Mouse (Mus musculus): ENCODE measurements around the gene F11r. TPM values are rescaled to one million over a fixed set of nuclear protein-coding genes. Genes with fewer than 3 reads are reported as not detected.

Gene F11r
- polyA plus RNA-seq, 1 experiment from 2014 or later = 34.2 TPM

GRCm38 (mm10) chr1:171513760-171514159 is 76.4 kb downstream of the F11r start:
- WGBS (ENCODE audit: insufficient replicate concordance) = 77% methylated on average over 1 of the region's 1 CpGs
- Histone ChIP-seq H3K36me3 (ENCODE audit: control insufficient read depth, insufficient read depth) (no peaks in the 10 kb centered on the region), H3K4me1 (ENCODE audit: control insufficient read depth, low read depth, low read length) (no peaks in the 10 kb centered on the region), H3K9me3 (replicated peaks; ENCODE audit: control insufficient read depth, low read length) (no peaks in the 10 kb centered on the region), H3K9ac (ENCODE audit: low read depth, low read length) (no peak overlapping the region), H3K27ac (ENCODE audit: low read length) (no peak overlapping the region), H3K4me3 (ENCODE audit: low read depth, low read length) (no peak overlapping the region), H3K27me3 (ENCODE audit: control insufficient read depth, insufficient read depth, low read depth, low read length) (no peaks in the 10 kb centered on the region), H3K4me2 (ENCODE audit: low read depth, low read length) (no peak overlapping the region)
- no peak for ATAC-seq (ENCODE audit: low read depth)

Other genes with a start within 250 kb of the F11r start
- gene Pcp4l1, start 241.3 kb upstream of the F11r start, polyA plus RNA-seq (2015; fragmentation: Nextera tagmentation; extraction: Ambion mirVana) = 2.5 and 2.6 TPM in 2 replicates
- gene Nr1i3, start 223.6 kb upstream of the F11r start, polyA plus RNA-seq (2015; fragmentation: Nextera tagmentation; extraction: Ambion mirVana) = 2.2 and 2.4 TPM in 2 replicates
- gene Tomm40l, start 215.0 kb upstream of the F11r start, polyA plus RNA-seq (2015; fragmentation: Nextera tagmentation; extraction: Ambion mirVana) = 11.8 and 14.9 TPM in 2 replicates
- gene Apoa2, start 212.5 kb upstream of the F11r start, polyA plus RNA-seq (2015; fragmentation: Nextera tagmentation; extraction: Ambion mirVana) = 8,709 and 8,864 TPM in 2 replicates
- 111 and 128 TPM in 2 replicates for gene Fcer1g, start 203.2 kb upstream of the F11r start, polyA plus RNA-seq (2015; fragmentation: Nextera tagmentation; extraction: Ambion mirVana)
- 0.48 and 0.64 TPM in 2 replicates for gene Adamts4, start 187.1 kb upstream of the F11r start, polyA plus RNA-seq (2015; fragmentation: Nextera tagmentation; extraction: Ambion mirVana)
- gene Ndufs2, start 186.1 kb upstream of the F11r start, polyA plus RNA-seq (2015; fragmentation: Nextera tagmentation; extraction: Ambion mirVana) = 138 and 143 TPM in 2 replicates
- gene B4galt3, start 167.2 kb upstream of the F11r start, polyA plus RNA-seq (2015; fragmentation: Nextera tagmentation; extraction: Ambion mirVana) = 22.6 and 23.2 TPM in 2 replicates
- 205 and 206 TPM in 2 replicates for gene Ppox, start 156.3 kb upstream of the F11r start, polyA plus RNA-seq (2015; fragmentation: Nextera tagmentation; extraction: Ambion mirVana)
- 23.1 and 25.3 TPM in 2 replicates for gene Usp21, start 149.5 kb upstream of the F11r start, polyA plus RNA-seq (2015; fragmentation: Nextera tagmentation; extraction: Ambion mirVana)
- gene Ufc1, start 142.5 kb upstream of the F11r start, polyA plus RNA-seq (2015; fragmentation: Nextera tagmentation; extraction: Ambion mirVana) = 40.3 and 45.2 TPM in 2 replicates
- gene Dedd, start 108.4 kb upstream of the F11r start, polyA plus RNA-seq (2015; fragmentation: Nextera tagmentation; extraction: Ambion mirVana) = 17.5 and 19.7 TPM in 2 replicates
- 38.8 and 39.0 TPM in 2 replicates for gene Nit1, start 91.9 kb upstream of the F11r start, polyA plus RNA-seq (2015; fragmentation: Nextera tagmentation; extraction: Ambion mirVana)
- 30.9 and 37.8 TPM in 2 replicates for gene Pfdn2, start 91.9 kb upstream of the F11r start, polyA plus RNA-seq (2015; fragmentation: Nextera tagmentation; extraction: Ambion mirVana)
- 0.20 and 0.28 TPM in 2 replicates for gene Klhdc9, start 76.7 kb upstream of the F11r start, polyA plus RNA-seq (2015; fragmentation: Nextera tagmentation; extraction: Ambion mirVana)
- gene Nectin4, start 67.4 kb upstream of the F11r start, polyA plus RNA-seq (2015; fragmentation: Nextera tagmentation; extraction: Ambion mirVana) = 0.09 and 0.13 TPM in 2 replicates
- 5.3 and 5.8 TPM in 2 replicates for gene Arhgap30, start 48.6 kb upstream of the F11r start, polyA plus RNA-seq (2015; fragmentation: Nextera tagmentation; extraction: Ambion mirVana)
- gene Usf1, start 26.2 kb upstream of the F11r start, polyA plus RNA-seq (2015; fragmentation: Nextera tagmentation; extraction: Ambion mirVana) = 15.9 and 19.3 TPM in 2 replicates
- gene Tstd1, start 18.7 kb upstream of the F11r start, polyA plus RNA-seq (2015; fragmentation: Nextera tagmentation; extraction: Ambion mirVana) = 4.6 and 5.3 TPM in 2 replicates
- gene Alyref2, start 65.9 kb downstream of the F11r start, polyA plus RNA-seq (2015; fragmentation: Nextera tagmentation; extraction: Ambion mirVana) = 2.6 and 3.5 TPM in 2 replicates
- not detected in 2 replicates for gene Itln1, start 97.8 kb downstream of the F11r start, polyA plus RNA-seq (2015; fragmentation: Nextera tagmentation; extraction: Ambion mirVana)
- gene Cd244a, start 121.7 kb downstream of the F11r start, polyA plus RNA-seq (2015; fragmentation: Nextera tagmentation; extraction: Ambion mirVana) = 0.36 and 0.48 TPM in 2 replicates
- 1.5 and 1.7 TPM in 2 replicates for gene Ly9, start 169.9 kb downstream of the F11r start, polyA plus RNA-seq (2015; fragmentation: Nextera tagmentation; extraction: Ambion mirVana)
- gene Slamf7, start 215.5 kb downstream of the F11r start, polyA plus RNA-seq (2015; fragmentation: Nextera tagmentation; extraction: Ambion mirVana) = 1.5 and 1.9 TPM in 2 replicates
- 10.9 and 12.0 TPM in 2 replicates for gene Cd48, start 244.5 kb downstream of the F11r start, polyA plus RNA-seq (2015; fragmentation: Nextera tagmentation; extraction: Ambion mirVana)

Measured in liver, embryonic 16.5 days (tissue).